Mouse (Mus musculus) heart, embryonic 11.5 days (tissue): ENCODE data around the gene Camkk1. TPM values are rescaled to one million over a fixed set of nuclear protein-coding genes. Genes with fewer than 3 reads are reported as not detected.

Source experiments
- ATAC-seq: fragments of 200-750 bp; cut with Nextera tagmentation; replicated peaks from 2 replicates; pipeline ENCODE4 v1.8.0; 2017; ENCODE audit warnings: moderate library complexity; ENCODE audit not compliant: insufficient number of reproducible peaks, low FRiP score, low TSS enrichment
- H3K27ac ChIP-seq: fragments of 300-500 bp; sonication (generic); 2 replicates; pipeline ENCODE4 v1.5.1; 2014; ENCODE audit warnings: mild to moderate bottlenecking, low read depth, low read length
- H3K27me3 ChIP-seq: fragments of 300-500 bp; sonication (generic); 2 replicates; pipeline ENCODE4 v1.6.1; 2014; ENCODE audit warnings: mild to moderate bottlenecking, low read length, mixed read lengths; ENCODE audit not compliant: control insufficient read depth, insufficient read depth
- H3K36me3 ChIP-seq: fragments of 300-500 bp; sonication (generic); 2 replicates; pipeline ENCODE4 v1.6.1; 2014; ENCODE audit warnings: mild to moderate bottlenecking, low read length, moderate library complexity, mixed read lengths; ENCODE audit not compliant: control insufficient read depth, insufficient read depth
- H3K4me1 ChIP-seq: fragments of 300-500 bp; sonication (generic); 2 replicates; pipeline ENCODE4 v1.6.1; 2014; ENCODE audit warnings: low read length; ENCODE audit not compliant: control insufficient read depth, insufficient read depth
- H3K4me2 ChIP-seq: fragments of 300-500 bp; sonication (generic); 2 replicates; pipeline ENCODE4 v1.6.1; 2014; ENCODE audit warnings: mild to moderate bottlenecking, moderate library complexity
- H3K4me3 ChIP-seq: fragments of 300-500 bp; sonication (generic); 2 replicates; pipeline ENCODE4 v1.5.1; 2014; ENCODE audit warnings: low read depth, low read length
- H3K9ac ChIP-seq: fragments of 300-500 bp; sonication (generic); 2 replicates; pipeline ENCODE4 v1.6.1; 2014; ENCODE audit warnings: mild to moderate bottlenecking, low read depth, low read length, moderate library complexity
- H3K9me3 ChIP-seq: fragments of 300-500 bp; sonication (generic); replicated peaks from 2 replicates; pipeline ENCODE4 v1.6.1; 2016; ENCODE audit warnings: low read length; ENCODE audit not compliant: control insufficient read depth
- WGBS: fragments of 180-500 bp; shearing (Covaris S2); extraction: QIAGEN DNeasy Blood & Tissue Kit; methylation state at CpG from one replicate; pipeline ENCODE4 v1.1.7; 2014; ENCODE audit not compliant: insufficient replicate concordance; 5-methylcytosine and 5-hydroxymethylcytosine counted together
- polyA plus RNA-seq: library from polyadenylated mRNA; unstranded; fragments of >200 nt; fragmentation: Nextera tagmentation; extraction: Ambion mirVana; gene quantifications from 2 replicates; pipeline ENCODE4 v1.2.1, GENCODE M21; 2014

Camkk1 gene
- polyA plus RNA-seq, 1 experiment from 2014 or later: 1.3 TPM

GRCm38 (mm10) chr11:73052795-73053194 is 34.0 kb downstream of the Camkk1 start:
- WGBS: 85% methylated on average over 1 of the region's 1 CpGs
- Histone ChIP-seq H3K4me2 (no peak overlapping the region), H3K36me3 (peaks cover 21% of the 10 kb centered on the region), H3K9ac (no peak overlapping the region), H3K27me3 (no peaks in the 10 kb centered on the region), H3K9me3 (no peaks in the 10 kb centered on the region), H3K4me3 (no peak overlapping the region), H3K4me1 (peaks cover 21% of the 10 kb centered on the region), H3K27ac (no peak overlapping the region)
- no peak for ATAC-seq

DNA sequence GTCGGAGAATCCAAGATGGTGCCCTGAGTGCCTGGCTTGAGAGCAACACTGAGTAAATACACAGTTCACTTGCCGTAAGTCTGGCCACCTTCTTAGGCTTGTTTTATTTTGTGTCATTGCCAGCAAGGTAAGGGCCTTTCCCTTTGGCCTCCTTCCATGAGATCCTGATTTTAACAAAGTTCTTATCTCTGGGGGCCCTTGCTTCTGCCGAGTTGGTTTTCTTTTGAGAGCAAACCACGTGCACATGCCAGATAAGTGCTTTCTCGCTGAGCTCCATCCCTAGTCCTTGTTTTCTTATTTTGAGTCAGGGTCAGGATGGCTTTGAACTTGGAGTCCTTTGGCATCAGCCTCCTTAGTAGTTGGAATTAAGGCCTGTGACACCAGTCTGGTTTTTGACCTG is 38.9 kb downstream of the Camkk1 start:
- no peak overlapping the region for H3K9ac ChIP-seq
- H3K4me2 ChIP-seq: no peak overlapping the region; the same call in 1 of the 2 replicates
- no peak overlapping the region for H3K4me3 ChIP-seq
- H3K4me1 ChIP-seq: peaks cover 4% of the 10 kb centered on the region; the same call in 1 of the 2 replicates
- WGBS: 57% methylated on average over 5 of the region's 5 CpGs
- H3K27me3 ChIP-seq: no peaks in the 10 kb centered on the region
- ATAC-seq: no peak
- H3K27ac ChIP-seq: no peak overlapping the region
- no peaks in the 10 kb centered on the region for H3K9me3 ChIP-seq
- H3K36me3 ChIP-seq: peaks cover 18% of the 10 kb centered on the region

DNA sequence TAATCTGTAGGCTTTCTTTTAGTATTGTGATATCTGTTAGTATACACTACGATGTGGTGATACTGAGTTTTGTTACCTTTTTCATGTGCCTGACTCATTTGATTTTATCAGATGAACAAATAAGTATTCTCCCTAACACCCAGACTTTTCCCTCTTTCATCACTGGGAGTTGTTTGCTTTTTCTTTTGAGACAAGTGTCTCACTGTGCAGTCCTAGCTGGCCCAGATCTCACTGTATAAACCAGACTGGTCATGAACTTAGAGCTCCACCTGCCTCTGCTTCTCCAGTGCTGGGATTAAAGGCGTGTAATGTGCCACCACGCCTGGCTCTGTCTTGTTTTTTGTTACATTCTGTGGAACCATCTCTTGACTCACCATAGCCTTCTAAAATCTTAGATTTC is 40.8 kb downstream of the Camkk1 start:
- Histone ChIP-seq H3K9me3 (no peaks in the 10 kb centered on the region), H3K9ac (no peak overlapping the region), H3K27ac (no peak overlapping the region), H3K4me2 (no peak overlapping the region), H3K4me1 (0 out of 2 replicates have a peak, but pooled peaks cover 3% of the 10 kb centered on the region), H3K36me3 (peaks cover 14% of the 10 kb centered on the region), H3K27me3 (no peaks in the 10 kb centered on the region), H3K4me3 (no peak overlapping the region)
- 90% methylated on average over 3 of the region's 3 CpGs for WGBS
- ATAC-seq: no peak

DNA sequence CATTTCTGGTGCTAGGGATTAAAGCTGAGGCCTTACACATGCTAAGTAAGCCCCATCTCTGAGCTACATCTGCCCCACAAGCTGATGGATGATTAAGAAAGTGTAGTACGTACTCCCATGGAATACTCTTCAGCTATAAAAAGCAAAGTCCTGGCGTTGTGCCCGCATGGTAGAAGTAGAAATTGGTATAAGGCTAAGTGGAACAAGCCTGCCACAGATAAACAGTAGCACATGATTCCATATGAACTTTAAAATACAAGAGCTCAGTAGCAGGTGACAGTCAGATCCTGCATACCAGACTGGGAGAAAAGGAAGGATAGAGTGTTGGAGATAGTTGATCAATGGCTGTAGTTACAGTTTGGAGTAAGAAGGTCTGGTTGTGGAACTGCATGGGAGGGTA is 42.6 kb downstream of the Camkk1 start:
- no peak for ATAC-seq
- H3K9ac ChIP-seq: no peak overlapping the region
- no peak overlapping the region for H3K4me3 ChIP-seq
- 0 out of 2 replicates have a peak, but pooled peaks cover 3% of the 10 kb centered on the region for H3K4me1 ChIP-seq
- H3K27me3 ChIP-seq: no peaks in the 10 kb centered on the region
- WGBS: 77% methylated on average over 3 of the region's 3 CpGs
- no peak overlapping the region for H3K4me2 ChIP-seq
- no peaks in the 10 kb centered on the region for H3K9me3 ChIP-seq
- no peak overlapping the region for H3K27ac ChIP-seq
- peaks cover 5% of the 10 kb centered on the region; the same call in 1 of the 2 replicates for H3K36me3 ChIP-seq

DNA sequence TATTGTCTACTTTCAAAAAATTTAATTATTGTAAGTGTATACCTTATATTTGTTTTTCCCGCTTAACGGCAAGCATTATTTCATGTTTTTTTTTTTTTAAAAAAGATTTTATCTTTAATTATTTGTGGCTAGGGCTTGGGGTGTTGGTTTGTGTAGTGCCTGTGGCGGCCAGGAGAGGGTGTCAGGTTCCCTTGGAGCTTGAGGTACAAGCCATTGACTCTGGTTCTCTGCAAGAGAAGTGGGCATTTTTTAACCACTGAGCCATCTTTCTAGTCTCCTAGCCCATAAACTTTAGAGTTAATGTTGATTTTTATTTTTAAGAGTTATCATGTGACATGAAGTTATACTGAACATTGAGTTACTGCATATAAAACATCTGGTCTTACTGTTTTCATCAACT is 53.0 kb downstream of the Camkk1 start:
- H3K9me3 ChIP-seq: no peaks in the 10 kb centered on the region
- WGBS: 81% methylated on average over 3 of the region's 3 CpGs

DNA sequence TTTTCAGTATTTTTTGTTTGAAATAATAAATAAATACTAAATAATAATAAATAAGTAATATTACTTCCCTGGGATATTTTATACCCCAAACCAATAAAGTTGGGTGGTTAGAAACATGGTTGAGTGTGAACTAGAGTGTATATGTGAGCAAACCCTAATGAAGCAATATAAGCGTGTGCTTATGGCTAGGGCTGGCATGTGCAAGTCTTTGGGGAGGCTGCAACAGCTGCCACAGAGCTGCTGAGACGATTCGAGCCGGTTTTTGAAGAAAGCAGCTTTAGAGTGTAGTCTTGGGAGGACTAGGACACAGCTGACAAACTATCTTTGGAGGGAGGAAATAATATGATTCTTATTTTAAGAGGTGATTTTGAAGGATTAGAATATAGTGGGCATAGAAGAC is 57.5 kb downstream of the Camkk1 start:
- Histone ChIP-seq H3K36me3 (peaks cover 16% of the 10 kb centered on the region), H3K27ac (no peak overlapping the region), H3K27me3 (no peaks in the 10 kb centered on the region), H3K9ac (no peak overlapping the region), H3K9me3 (no peaks in the 10 kb centered on the region), H3K4me1 (no peaks in the 10 kb centered on the region), H3K4me3 (no peak overlapping the region), H3K4me2 (no peak overlapping the region)
- 90% methylated on average over 4 of the region's 4 CpGs for WGBS
- ATAC-seq: no peak

More for the DNA sequence above, 53.0 kb downstream of the Camkk1 start:
- Histone ChIP-seq H3K4me1 (no peaks in the 10 kb centered on the region), H3K4me3 (no peak overlapping the region), H3K36me3 (peaks cover 32% of the 10 kb centered on the region), H3K9ac (no peak overlapping the region), H3K27me3 (no peaks in the 10 kb centered on the region), H3K27ac (no peak overlapping the region), H3K4me2 (no peak overlapping the region)
- ATAC-seq: no peak

- Histone ChIP-seq H3K9ac (no peak overlapping the region), H3K9me3 (no peaks in the 10 kb centered on the region), H3K27ac (no peak overlapping the region), H3K4me1 (no peaks in the 10 kb centered on the region), H3K4me2 (no peak overlapping the region), H3K4me3 (no peak overlapping the region), H3K27me3 (no peaks in the 10 kb centered on the region), H3K36me3 (peaks cover 16% of the 10 kb centered on the region)
- WGBS: 88% methylated on average over 4 of the region's 4 CpGs
- no peak for ATAC-seq
These were observed 57.9 kb downstream of the Camkk1 start for GRCm38 (mm10) chr11:73076733-73077132.

DNA sequence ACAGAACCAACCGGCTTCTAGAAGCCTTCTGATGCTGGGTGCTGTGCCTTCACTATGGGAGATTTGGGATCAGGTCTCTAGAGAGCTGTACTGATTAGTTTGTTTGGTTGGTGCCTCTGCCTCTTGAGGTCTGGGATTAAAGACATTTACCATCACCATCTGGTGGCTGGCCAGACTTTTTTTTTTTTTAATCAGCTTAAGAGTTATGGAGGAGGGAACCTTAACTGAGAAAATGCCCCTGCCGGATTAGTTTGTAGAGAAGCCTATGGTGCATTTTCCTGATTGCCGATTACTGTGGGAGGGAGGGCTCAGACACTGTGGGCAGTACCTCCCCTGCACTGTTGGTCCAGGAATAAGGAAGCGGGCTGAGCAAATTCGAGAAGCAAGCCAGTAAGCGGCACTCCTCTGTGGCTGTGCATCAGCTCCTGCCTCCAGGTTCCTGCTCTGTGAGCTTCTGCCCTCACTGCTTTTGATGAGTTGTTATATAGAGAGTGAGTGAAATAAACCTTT is 58.5 kb downstream of the Camkk1 start:
- no peaks in the 10 kb centered on the region for H3K27me3 ChIP-seq
- no peak overlapping the region for H3K27ac ChIP-seq
- H3K9ac ChIP-seq: no peak overlapping the region
- no peaks in the 10 kb centered on the region for H3K4me1 ChIP-seq
- peaks cover 16% of the 10 kb centered on the region for H3K36me3 ChIP-seq
- WGBS: 88% methylated on average over 6 of the region's 6 CpGs
- H3K4me2 ChIP-seq: no peak overlapping the region
- H3K4me3 ChIP-seq: no peak overlapping the region
- ATAC-seq: no peak
- no peaks in the 10 kb centered on the region for H3K9me3 ChIP-seq

- H3K9ac ChIP-seq: no peak overlapping the region
- no peak overlapping the region for H3K4me3 ChIP-seq
- no peak for ATAC-seq
- H3K27ac ChIP-seq: no peak overlapping the region
- H3K27me3 ChIP-seq: no peaks in the 10 kb centered on the region
- H3K36me3 ChIP-seq: peaks cover 11% of the 10 kb centered on the region
- no peak overlapping the region for H3K4me2 ChIP-seq
- H3K9me3 ChIP-seq: no peaks in the 10 kb centered on the region
- H3K4me1 ChIP-seq: no peaks in the 10 kb centered on the region
- WGBS: 88% methylated on average over 8 of the region's 8 CpGs
These were observed 59.8 kb downstream of the Camkk1 start for GRCm38 (mm10) chr11:73078615-73079014.
